Mouse (Mus musculus): Measurements from ENCODE around the gene Slc44a3.

- TF ChIP-seq CTCF (IDR thresholded peaks at IDR 0.05; ENCODE audit: low read depth, low read length), result no peak
- no peak for TF ChIP-seq POLR2A (IDR thresholded peaks at IDR 0.05; ENCODE audit: insufficient read depth, low read length)
Measured at GRCm38 (mm10) chr3:121485201-121485600, 47.0 kb downstream of the Slc44a3 start.
